Mouse (Mus musculus) hindbrain, embryonic 11.5 days (tissue): ENCODE results near the gene Cldn4. TPM values are rescaled to one million over a fixed set of nuclear protein-coding genes. Genes with fewer than 3 reads are reported as not detected.

ENCODE experiments used
- ATAC-seq: fragments of 200-750 bp; cut with Nextera tagmentation; 2 replicates; pipeline ENCODE4 v1.8.0; 2017; ENCODE audit warnings: mild to moderate bottlenecking, moderate TSS enrichment, moderate library complexity; ENCODE audit not compliant: low FRiP score
- DNase-seq: peaks from one replicate; pipeline ENCODE4 v3.0.0-alpha.2; 2015; ENCODE audit warnings: low spot score
- H3K27ac ChIP-seq: fragments of 300-500 bp; sonication (generic); 2 replicates; pipeline ENCODE4 v1.5.1; 2014; ENCODE audit warnings: mild to moderate bottlenecking, low read depth, low read length
- H3K27me3 ChIP-seq: fragments of 300-500 bp; sonication (generic); 2 replicates; pipeline ENCODE4 v1.6.1; 2014; ENCODE audit warnings: mild to moderate bottlenecking, low read length, moderate library complexity, mixed read lengths; ENCODE audit not compliant: control insufficient read depth, insufficient read depth
- H3K36me3 ChIP-seq: fragments of 300-500 bp; sonication (generic); 2 replicates; pipeline ENCODE4 v1.6.1; 2014; ENCODE audit warnings: mild to moderate bottlenecking, low read length, moderate library complexity, mixed read lengths; ENCODE audit not compliant: control insufficient read depth, insufficient read depth
- H3K4me1 ChIP-seq: fragments of 300-500 bp; sonication (generic); replicated peaks from 2 replicates; pipeline ENCODE4 v1.6.1; 2014; ENCODE audit warnings: low read length, mixed read lengths; ENCODE audit not compliant: control insufficient read depth, insufficient read depth
- H3K4me2 ChIP-seq: fragments of 300-500 bp; sonication (generic); replicated peaks from 2 replicates; pipeline ENCODE4 v1.6.1; 2014; ENCODE audit warnings: mild to moderate bottlenecking, low read depth, low read length
- H3K4me3 ChIP-seq: fragments of 300-500 bp; sonication (generic); 2 replicates; pipeline ENCODE4 v1.5.1; 2014; ENCODE audit warnings: low read depth, low read length
- H3K9ac ChIP-seq: fragments of 300-500 bp; sonication (generic); 2 replicates; pipeline ENCODE4 v1.6.1; 2014; ENCODE audit warnings: low read depth, low read length
- H3K9me3 ChIP-seq: fragments of 300-500 bp; sonication (generic); 2 replicates; pipeline ENCODE4 v1.6.1; 2016; ENCODE audit warnings: low read length; ENCODE audit not compliant: control insufficient read depth
- WGBS: fragments of 180-500 bp; shearing (Covaris S2); extraction: QIAGEN DNeasy Blood & Tissue Kit; methylation state at CpG from one replicate; pipeline ENCODE4 v1.1.7; 2014; 5-methylcytosine and 5-hydroxymethylcytosine counted together
- polyA plus RNA-seq: library from polyadenylated mRNA; unstranded; fragments of >200 nt; fragmentation: Nextera tagmentation; extraction: Ambion mirVana; gene quantifications from 2 replicates; pipeline ENCODE4 v1.2.1, GENCODE M21; 2014

The Cldn4 gene
- polyA plus RNA-seq, 1 experiment from 2014 or later = 10.2 TPM

DNA sequence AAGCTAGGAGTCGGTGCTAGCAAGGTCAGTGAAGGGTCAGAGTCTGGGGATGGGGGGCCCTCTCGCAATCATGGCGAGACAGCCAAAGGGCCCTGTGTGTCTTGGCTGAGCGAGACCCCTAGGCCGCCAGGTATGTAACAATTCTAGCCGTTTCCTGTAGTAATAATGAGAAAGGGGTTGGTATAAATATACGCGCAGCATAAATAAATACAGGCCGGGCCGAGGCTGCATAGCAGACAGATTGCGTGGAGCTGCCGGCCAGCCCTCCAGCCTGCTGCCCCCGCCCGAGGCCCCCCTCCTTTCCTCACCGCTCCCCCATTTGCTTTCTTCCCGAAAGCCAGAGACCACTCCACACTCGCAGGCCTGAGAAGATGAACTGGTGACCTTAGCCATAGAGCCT, 49.1 kb downstream of the Cldn4 start:
- WGBS = 86% methylated on average over 17 of the region's 17 CpGs
- ATAC-seq = no peak

DNA sequence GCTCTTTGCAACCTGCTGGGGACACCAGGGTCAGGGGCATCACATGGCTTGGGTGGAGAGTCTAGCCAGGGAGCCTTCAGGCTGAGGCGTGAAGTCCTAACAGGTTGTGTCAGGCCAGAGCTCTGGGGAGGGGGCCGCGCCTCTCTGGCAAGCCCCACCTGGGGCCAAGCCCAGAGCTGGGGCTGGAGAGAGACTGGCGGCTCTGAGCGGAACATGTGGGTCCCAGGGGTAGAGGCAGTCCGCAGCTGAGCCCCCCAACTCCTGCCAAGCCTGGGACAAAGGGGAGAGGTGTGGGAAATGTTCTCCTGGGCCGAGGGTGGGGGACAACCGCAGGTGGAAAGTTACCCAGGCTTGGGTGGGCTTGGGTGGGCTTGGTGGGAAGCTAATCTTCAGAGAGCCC, 49.8 kb downstream of the Cldn4 start:
- 74% methylated on average over 8 of the region's 8 CpGs for WGBS
- H3K36me3 ChIP-seq = no peaks in the 10 kb centered on the region

More for the DNA sequence above, 49.1 kb downstream of the Cldn4 start:
- H3K4me3 ChIP-seq = no peak overlapping the region
- DNase-seq = no peak
- H3K27me3 ChIP-seq = no peaks in the 10 kb centered on the region
- no peak overlapping the region for H3K4me2 ChIP-seq
- no peaks in the 10 kb centered on the region for H3K9me3 ChIP-seq
- no peak overlapping the region for H3K9ac ChIP-seq
- no peaks in the 10 kb centered on the region for H3K36me3 ChIP-seq
- no peaks in the 10 kb centered on the region for H3K4me1 ChIP-seq
- H3K27ac ChIP-seq = no peak overlapping the region

DNA sequence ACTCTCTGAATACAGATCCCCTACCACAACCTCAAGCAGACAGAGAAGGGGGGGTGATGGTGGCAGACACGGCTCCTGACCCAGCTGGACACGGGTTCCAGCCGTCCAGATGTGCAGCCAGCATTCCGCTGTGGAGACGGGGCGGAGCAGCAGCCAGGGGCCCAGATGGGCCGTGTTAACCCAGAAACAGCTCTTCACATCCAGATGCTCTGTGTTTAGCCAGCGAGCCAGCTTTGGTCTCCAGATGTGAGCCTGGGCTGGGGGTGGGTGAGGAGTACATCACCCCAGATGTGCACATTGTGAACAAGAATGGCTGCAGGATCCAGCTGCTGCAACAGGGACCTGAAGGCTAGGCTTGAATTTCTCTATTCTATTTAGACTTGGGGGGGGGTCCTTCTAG, 51.4 kb downstream of the Cldn4 start:
- Histone ChIP-seq H3K4me2 (no peak overlapping the region), H3K4me3 (no peak overlapping the region), H3K9me3 (no peaks in the 10 kb centered on the region), H3K9ac (no peak overlapping the region), H3K36me3 (no peaks in the 10 kb centered on the region), H3K4me1 (no peaks in the 10 kb centered on the region), H3K27me3 (no peaks in the 10 kb centered on the region), H3K27ac (no peak overlapping the region)
- WGBS = 68% methylated on average over 8 of the region's 8 CpGs
- ATAC-seq (no peak), DNase-seq (peak; percentile 24)

More for the DNA sequence above, 49.8 kb downstream of the Cldn4 start:
- Histone ChIP-seq H3K9me3 (no peaks in the 10 kb centered on the region), H3K4me1 (no peaks in the 10 kb centered on the region), H3K4me2 (no peak overlapping the region), H3K4me3 (no peak overlapping the region), H3K27me3 (no peaks in the 10 kb centered on the region), H3K27ac (no peak overlapping the region), H3K9ac (no peak overlapping the region)
- no peak for ATAC-seq
- DNase-seq = no peak

Other genes with a start within 250 kb of the Cldn4 start
- gene Eln, start 199.6 kb downstream of the Cldn4 start, polyA plus RNA-seq = 1.7 and 1.8 TPM in 2 replicates
- not detected in 2 replicates for gene Tmem270, start 40.2 kb downstream of the Cldn4 start, polyA plus RNA-seq
- gene Cldn13, start 31.4 kb downstream of the Cldn4 start, polyA plus RNA-seq = 3.1 and 4.1 TPM in 2 replicates
- gene Mettl27, start 14.6 kb downstream of the Cldn4 start, polyA plus RNA-seq = 8.3 and 8.6 TPM in 2 replicates
- gene Cldn3, start 39.3 kb upstream of the Cldn4 start, polyA plus RNA-seq = 3.5 and 5.3 TPM in 2 replicates
- 45.1 and 48.3 TPM in 2 replicates for gene Abhd11, start 62.2 kb upstream of the Cldn4 start, polyA plus RNA-seq
- gene Stx1a, start 76.5 kb upstream of the Cldn4 start, polyA plus RNA-seq = 21.8 and 24.0 TPM in 2 replicates
- 26.2 and 29.2 TPM in 2 replicates for gene Dnajc30, start 117.3 kb upstream of the Cldn4 start, polyA plus RNA-seq
- gene Bud23, start 118.0 kb upstream of the Cldn4 start, polyA plus RNA-seq = 113 and 118 TPM in 2 replicates
- gene Vps37d, start 131.3 kb upstream of the Cldn4 start, polyA plus RNA-seq = 10.4 and 12.0 TPM in 2 replicates
- gene Mlxipl, start 143.0 kb upstream of the Cldn4 start, polyA plus RNA-seq = 1.2 and 1.6 TPM in 2 replicates
- 21.4 and 21.9 TPM in 2 replicates for gene Tbl2, start 202.7 kb upstream of the Cldn4 start, polyA plus RNA-seq
- gene Bcl7b, start 221.3 kb upstream of the Cldn4 start, polyA plus RNA-seq = 35.9 and 38.8 TPM in 2 replicates
- 54.5 and 77.6 TPM in 2 replicates for gene Baz1b, start 240.3 kb upstream of the Cldn4 start, polyA plus RNA-seq